Mouse (Mus musculus) heart, embryonic 12.5 days (tissue): ENCODE data around the gene Lck. TPM values are rescaled to one million over a fixed set of nuclear protein-coding genes. Genes with fewer than 3 reads are reported as not detected.
"Not testable (repeated sequence)": the region's sequence is repeated elsewhere in the genome, so short reads cannot be mapped to it uniquely, and the experiment has no call there.

ENCODE experiments used
- ATAC-seq: fragments of 200-750 bp; cut with Nextera tagmentation; 2 replicates; pipeline ENCODE4 v1.8.0; 2017; ENCODE audit warnings: moderate TSS enrichment, moderate library complexity; ENCODE audit not compliant: insufficient number of reproducible peaks, low FRiP score
- H3K27ac ChIP-seq: fragments of 300-500 bp; sonication (generic); 2 replicates; pipeline ENCODE4 v1.5.1; 2016; ENCODE audit warnings: mild to moderate bottlenecking, moderate library complexity; ENCODE audit not compliant: poor library complexity, severe bottlenecking
- H3K27me3 ChIP-seq: fragments of 300-500 bp; sonication (generic); replicated peaks from 2 replicates; pipeline ENCODE4 v1.6.1; 2016; ENCODE audit warnings: mild to moderate bottlenecking, moderate library complexity
- H3K36me3 ChIP-seq: fragments of 300-500 bp; sonication (generic); 2 replicates; pipeline ENCODE4 v1.6.1; 2016; ENCODE audit warnings: mild to moderate bottlenecking, moderate library complexity
- H3K4me1 ChIP-seq: fragments of 300-500 bp; sonication (generic); replicated peaks from 2 replicates; pipeline ENCODE4 v1.6.1; 2016; ENCODE audit warnings: mild to moderate bottlenecking
- H3K4me2 ChIP-seq: fragments of 300-500 bp; sonication (generic); 2 replicates; pipeline ENCODE4 v1.6.1; 2016; ENCODE audit warnings: mild to moderate bottlenecking, moderate library complexity
- H3K4me3 ChIP-seq: fragments of 300-500 bp; sonication (generic); 2 replicates; pipeline ENCODE4 v1.5.1; 2016; ENCODE audit warnings: mild to moderate bottlenecking
- H3K9ac ChIP-seq: fragments of 300-500 bp; sonication (generic); 2 replicates; pipeline ENCODE4 v1.6.1; 2016; ENCODE audit warnings: mild to moderate bottlenecking, moderate library complexity
- H3K9me3 ChIP-seq: fragments of 300-500 bp; sonication (generic); replicated peaks from 2 replicates; pipeline ENCODE4 v1.6.1; 2016; ENCODE audit warnings: mild to moderate bottlenecking, moderate library complexity
- WGBS: fragments of 180-500 bp; shearing (Covaris S2); methylation state at CpG from one replicate; pipeline ENCODE4 v1.1.7; 2016; 5-methylcytosine and 5-hydroxymethylcytosine counted together
- polyA plus RNA-seq: library from polyadenylated mRNA; unstranded; fragments of >200 nt; fragmentation: Nextera tagmentation; extraction: Ambion mirVana; gene quantifications from 2 replicates; pipeline ENCODE4 v1.2.1, GENCODE M21; 2016

Gene Lck
- polyA plus RNA-seq, 1 experiment from 2014 or later, result 3.5 TPM

GRCm38 (mm10) chr4:129555421-129555861, 18.0 kb downstream of the Lck start:
- Histone ChIP-seq H3K27me3 (peaks cover 5% of the 10 kb centered on the region; the same call in 1 of the 2 replicates), H3K9ac (peak overlapping the region; percentile 69; the same call in 1 of the 2 replicates), H3K4me3 (peak overlapping the region; percentile 53), H3K4me1 (peaks cover 17% of the 10 kb centered on the region), H3K4me2 (peak overlapping the region; percentile 92), H3K9me3 (no peaks in the 10 kb centered on the region), H3K36me3 (no peaks in the 10 kb centered on the region), H3K27ac (no peak overlapping the region)
- 3% methylated on average over 16 of the region's 16 CpGs for WGBS
- ATAC-seq, result peak; percentile 23; the same call in 1 of the 2 replicates

GRCm38 (mm10) chr4:129554512-129554911, 18.9 kb downstream of the Lck start:
- peaks cover 23% of the 10 kb centered on the region for H3K4me1 ChIP-seq
- not testable (repeated sequence) for H3K27ac ChIP-seq, H3K4me2 ChIP-seq, H3K27me3 ChIP-seq, H3K9me3 ChIP-seq, H3K36me3 ChIP-seq, H3K9ac ChIP-seq, ATAC-seq, H3K4me3 ChIP-seq
- WGBS, result 89% methylated on average over 6 of the region's 6 CpGs

- Histone ChIP-seq H3K27me3 (peaks cover 5% of the 10 kb centered on the region; the same call in 1 of the 2 replicates), H3K4me1 (peaks cover 6% of the 10 kb centered on the region), H3K4me2 (no peak overlapping the region), H3K36me3 (no peaks in the 10 kb centered on the region), H3K9me3 (no peaks in the 10 kb centered on the region), H3K9ac (no peak overlapping the region), H3K4me3 (no peak overlapping the region), H3K27ac (no peak overlapping the region)
- ATAC-seq, result no peak
- WGBS, result 58% methylated on average over 1 of the region's 1 CpGs
These were observed 23.1 kb downstream of the Lck start for GRCm38 (mm10) chr4:129550295-129550694.

GRCm38 (mm10) chr4:129549306-129549705, 24.1 kb downstream of the Lck start:
- Histone ChIP-seq H3K4me3 (no peak overlapping the region), H3K9ac (no peak overlapping the region), H3K27ac (no peak overlapping the region), H3K4me1 (peaks cover 6% of the 10 kb centered on the region; the same call in 1 of the 2 replicates), H3K9me3 (no peaks in the 10 kb centered on the region), H3K4me2 (no peak overlapping the region), H3K36me3 (no peaks in the 10 kb centered on the region), H3K27me3 (no peaks in the 10 kb centered on the region)
- WGBS, result 88% methylated on average over 2 of the region's 2 CpGs
- no peak for ATAC-seq

GRCm38 (mm10) chr4:129547631-129548030, 25.8 kb downstream of the Lck start:
- H3K36me3 ChIP-seq, H3K27ac ChIP-seq, H3K9ac ChIP-seq, H3K4me1 ChIP-seq, ATAC-seq, H3K9me3 ChIP-seq, H3K4me2 ChIP-seq, H3K4me3 ChIP-seq, H3K27me3 ChIP-seq: not testable (repeated sequence)
- whole genome bisulfite sequencing, result 77% methylated on average over 4 of the region's 4 CpGs

- Histone ChIP-seq H3K4me2 (no peak overlapping the region), H3K27ac (no peak overlapping the region), H3K4me1 (peaks cover 20% of the 10 kb centered on the region), H3K4me3 (no peak overlapping the region), H3K9ac (no peak overlapping the region), H3K27me3 (no peaks in the 10 kb centered on the region), H3K36me3 (peaks cover 12% of the 10 kb centered on the region), H3K9me3 (no peaks in the 10 kb centered on the region)
- WGBS, result 82% methylated on average over 4 of the region's 4 CpGs
- no peak for ATAC-seq
These were observed 29.3 kb downstream of the Lck start for GRCm38 (mm10) chr4:129544106-129544505.

- ATAC-seq, result peak; percentile 100
- Histone ChIP-seq H3K9me3 (no peaks in the 10 kb centered on the region), H3K27ac (peak within 1 kb of the TSS; percentile 76), H3K27me3 (no peaks in the 10 kb centered on the region), H3K4me3 (peak within 1 kb of the TSS; percentile 94), H3K36me3 (peaks cover 21% of the 10 kb centered on the region), H3K4me2 (peak within 1 kb of the TSS; percentile 90), H3K9ac (peak within 1 kb of the TSS; percentile 95), H3K4me1 (peaks cover 20% of the 10 kb centered on the region)
- 1% methylated on average over 33 of the region's 46 CpGs for WGBS
These were observed 30.8 kb downstream of the Lck start, which contains the start of gene Hdac1 for GRCm38 (mm10) chr4:129542592-129543141. Hdac1 (minus strand) TSS chr4:129542713.

- Histone ChIP-seq H3K4me2 (peak overlapping the region; percentile 90), H3K9me3 (no peaks in the 10 kb centered on the region), H3K4me3 (peak overlapping the region; percentile 94), H3K27me3 (no peaks in the 10 kb centered on the region), H3K27ac (peak overlapping the region; percentile 76), H3K36me3 (peaks cover 27% of the 10 kb centered on the region), H3K9ac (peak overlapping the region; percentile 95), H3K4me1 (peaks cover 20% of the 10 kb centered on the region)
- ATAC-seq, result peak; percentile 23; the same call in 1 of the 2 replicates
- WGBS, result under 1% methylated on average over 29 of the region's 30 CpGs
These were observed 31.4 kb downstream of the Lck start for GRCm38 (mm10) chr4:129541868-129542591.

- WGBS, result 85% methylated on average over 6 of the region's 6 CpGs
- H3K27ac ChIP-seq, result no peak overlapping the region
- H3K36me3 ChIP-seq, result peaks cover 42% of the 10 kb centered on the region
- no peak for ATAC-seq
- no peak overlapping the region for H3K9ac ChIP-seq
- H3K4me1 ChIP-seq, result peaks cover 20% of the 10 kb centered on the region
- no peaks in the 10 kb centered on the region for H3K27me3 ChIP-seq
- H3K4me3 ChIP-seq, result no peak overlapping the region
- no peak overlapping the region for H3K4me2 ChIP-seq
- no peaks in the 10 kb centered on the region for H3K9me3 ChIP-seq
These were observed 33.4 kb downstream of the Lck start for GRCm38 (mm10) chr4:129540012-129540411.

- H3K27me3 ChIP-seq, H3K27ac ChIP-seq, H3K4me1 ChIP-seq, H3K9me3 ChIP-seq, H3K4me3 ChIP-seq, ATAC-seq, H3K4me2 ChIP-seq, H3K9ac ChIP-seq: not testable (repeated sequence)
- 89% methylated on average over 6 of the region's 6 CpGs for WGBS
- peaks cover 88% of the 10 kb centered on the region for H3K36me3 ChIP-seq
These were observed 44.5 kb downstream of the Lck start for GRCm38 (mm10) chr4:129528901-129529300.

GRCm38 (mm10) chr4:129525889-129526288, 47.6 kb downstream of the Lck start:
- H3K27ac ChIP-seq, result peak overlapping the region; percentile 44; the same call in 1 of the 2 replicates
- H3K4me2 ChIP-seq, result no peak overlapping the region
- H3K4me1 ChIP-seq, result peaks cover 7% of the 10 kb centered on the region
- no peaks in the 10 kb centered on the region for H3K27me3 ChIP-seq
- H3K4me3 ChIP-seq, result no peak overlapping the region
- H3K9me3 ChIP-seq, result no peaks in the 10 kb centered on the region
- no peak overlapping the region for H3K9ac ChIP-seq
- 96% methylated on average over 3 of the region's 3 CpGs for WGBS
- H3K36me3 ChIP-seq, result peaks cover 91% of the 10 kb centered on the region
- no peak for ATAC-seq
